Mouse (Mus musculus) testis, postnatal 10 days (tissue): ENCODE data around the gene Clec4g.
"Not testable (repeated sequence)": the region's sequence is repeated elsewhere in the genome, so short reads cannot be mapped to it uniquely, and the experiment has no call there.

Experiments
- DNase-seq: peaks from one replicate; pipeline ENCODE4 v3.0.0; 2021; ENCODE audit warnings: low spot score

Gene Clec4g

DNA sequence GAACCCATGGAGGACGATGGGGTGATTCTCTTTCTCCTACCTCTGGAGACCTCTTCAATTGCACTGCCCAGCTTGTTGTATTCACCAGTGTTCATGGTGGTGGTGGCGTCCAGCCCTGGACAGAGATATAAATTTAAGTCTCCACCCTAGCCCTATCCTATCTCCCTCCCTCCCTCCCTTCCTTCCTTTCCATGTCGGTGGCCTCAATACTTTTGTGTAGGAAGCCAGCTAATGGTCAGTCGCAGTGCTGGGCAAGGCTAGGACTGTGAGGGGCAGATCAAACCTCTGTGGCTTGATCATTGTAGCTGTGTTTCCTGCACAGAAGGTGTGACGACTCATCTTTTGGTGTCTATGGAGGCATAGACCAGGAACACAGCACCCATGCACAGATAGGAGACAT is at the start of gene Clec4g:
TSS of gene Clec4g (minus strand) at position 101 of the 400 bp plus-strand sequence.
- no peak for DNase-seq

DNA sequence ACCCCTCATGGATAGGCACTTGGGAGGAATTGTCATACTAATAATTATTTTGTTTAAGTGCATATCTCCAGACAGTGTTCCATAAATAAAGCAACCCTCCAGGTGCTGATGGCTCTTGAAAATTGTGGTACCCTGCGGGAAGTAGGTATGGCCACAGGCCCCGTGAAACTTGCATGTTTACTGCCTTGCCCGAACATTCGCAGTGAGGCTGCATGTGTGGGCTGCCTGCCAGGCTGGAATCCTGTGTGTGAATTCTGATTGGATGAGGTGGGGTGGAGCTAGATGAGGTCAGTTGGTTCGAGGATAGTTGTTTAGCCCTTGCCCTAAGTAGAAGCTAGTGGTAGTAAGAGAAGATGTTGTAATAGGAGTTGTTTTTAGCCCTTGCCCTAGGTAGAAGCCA is 48.2 kb upstream of the Clec4g start:
- not testable (repeated sequence) for DNase-seq

DNA sequence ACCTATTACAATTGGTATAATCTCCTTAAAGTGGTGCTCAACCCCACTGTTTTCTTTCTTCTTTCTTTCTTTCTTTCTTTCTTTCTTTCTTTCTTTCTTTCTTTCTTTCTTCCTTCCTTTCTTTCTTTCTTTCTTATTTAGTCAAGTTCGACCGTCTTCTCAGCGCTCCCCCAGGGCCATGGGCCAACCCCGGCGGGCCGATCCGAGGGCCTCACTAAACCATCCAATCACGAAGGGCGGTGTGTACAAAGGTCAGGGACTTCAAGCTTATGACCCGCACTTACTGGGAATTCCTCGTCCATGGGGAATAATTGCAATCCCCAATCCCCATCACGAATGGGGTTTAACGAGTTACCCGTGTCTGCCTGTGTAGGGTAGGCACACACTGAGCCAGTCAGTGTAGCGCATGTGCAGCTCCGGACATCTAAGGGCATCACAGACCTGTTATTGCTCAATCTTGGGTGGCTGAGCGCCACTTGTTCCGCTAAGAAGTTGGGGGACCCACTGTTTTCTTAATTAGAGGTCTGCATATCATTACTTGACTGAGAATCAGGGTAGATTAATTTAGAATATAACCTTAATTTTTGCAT is 33.9 kb upstream of the Clec4g start:
- peak; percentile 99 for DNase-seq

DNA sequence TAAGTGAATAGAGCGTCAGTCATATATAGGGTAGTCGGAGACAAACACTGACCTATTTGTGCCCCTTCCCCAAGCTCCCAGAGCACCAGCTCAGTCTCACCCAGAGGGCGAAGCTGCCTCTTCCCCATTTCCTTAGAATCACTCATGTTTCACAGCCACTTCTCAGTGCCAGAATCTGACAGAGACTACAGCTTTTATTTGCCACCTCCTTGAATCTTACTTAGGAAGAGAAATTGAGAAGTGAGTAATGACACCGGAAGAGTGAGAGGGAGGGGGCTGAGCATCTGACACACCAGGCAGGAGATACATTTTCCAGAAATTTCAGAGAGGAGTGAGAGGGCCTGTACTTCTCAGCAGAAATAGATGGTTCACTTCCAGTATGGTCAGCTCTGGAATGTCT is 28.3 kb upstream of the Clec4g start, which contains the start of gene Cd209a:
TSS of gene Cd209a (minus strand) at position 224 of the 400 bp plus-strand sequence.
- DNase-seq, result no peak

DNA sequence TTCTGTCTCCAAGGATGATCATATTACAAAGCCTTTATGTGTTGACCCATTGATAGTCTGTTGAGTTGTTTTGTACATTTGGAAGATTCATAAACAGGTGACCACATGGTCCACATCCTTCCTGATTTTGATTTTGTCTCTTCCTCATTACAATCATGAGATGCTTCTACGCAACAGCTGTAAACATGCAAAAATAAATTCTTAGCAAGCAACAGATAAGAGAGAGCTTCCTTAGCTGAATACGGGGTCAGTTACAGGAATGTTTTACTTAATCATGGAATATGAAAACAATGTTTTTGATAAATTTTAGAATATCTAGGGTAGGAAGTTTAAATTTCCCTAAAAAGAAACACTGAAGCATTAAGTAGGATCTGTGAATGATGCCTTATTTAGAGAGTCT is 16.5 kb upstream of the Clec4g start:
- no peak for DNase-seq

DNA sequence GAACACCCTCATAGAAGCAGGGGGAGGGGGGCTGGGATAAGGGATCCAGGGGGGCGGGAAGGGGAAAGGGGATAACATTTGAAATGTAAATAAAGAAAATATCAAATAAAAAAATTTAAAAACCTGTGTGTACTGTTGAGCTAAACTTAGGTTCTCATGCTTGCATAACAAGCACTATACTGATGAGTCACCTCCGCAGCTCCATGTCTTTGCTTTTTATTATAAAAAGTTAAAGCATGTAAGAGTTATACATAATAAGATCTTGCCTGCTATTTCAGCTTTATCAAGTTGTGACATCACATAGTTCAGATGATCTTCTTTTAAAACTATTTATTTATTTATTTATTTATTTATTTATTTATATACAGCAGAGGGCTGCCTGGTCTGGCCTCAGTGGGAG is 15.1 kb upstream of the Clec4g start:
- DNase-seq, result no peak

DNA sequence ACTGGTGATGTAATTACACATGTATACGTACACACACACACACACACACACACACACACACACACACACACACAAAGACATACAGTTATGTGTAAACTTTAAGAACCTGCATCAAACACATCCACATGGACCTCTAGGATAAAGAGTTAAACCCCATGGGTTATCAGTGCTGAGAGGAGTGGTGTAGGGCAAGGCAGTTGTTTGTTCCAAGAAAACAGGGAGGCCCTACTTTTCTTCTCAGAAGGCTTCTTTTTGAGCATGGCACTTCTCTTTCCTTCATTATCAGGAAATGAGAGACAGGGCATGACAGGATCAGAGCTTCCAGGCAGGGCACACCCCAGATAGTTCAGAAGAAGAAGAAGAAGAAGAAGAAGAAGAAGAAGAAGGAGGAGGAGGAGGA is 13.6 kb upstream of the Clec4g start:
- no peak for DNase-seq

DNA sequence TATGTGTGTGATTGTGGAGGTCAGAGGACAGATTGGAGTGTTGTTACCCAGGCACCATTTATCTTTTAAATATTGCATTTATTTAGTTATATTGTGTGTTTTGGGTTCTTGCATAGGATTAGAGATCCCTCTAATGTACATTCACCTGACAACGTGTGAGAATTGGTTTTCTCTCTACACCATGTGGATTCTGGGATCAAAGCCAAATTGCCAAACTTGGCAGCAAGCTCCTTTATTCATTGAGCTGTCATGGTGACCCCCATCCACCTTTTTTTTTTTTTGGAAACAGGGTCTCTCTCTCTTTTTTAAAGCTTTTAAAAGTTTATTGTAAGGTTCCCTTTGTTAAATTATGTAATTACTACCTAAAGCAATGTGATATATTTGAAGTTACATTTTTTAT is 590 bp upstream of the Clec4g start:
- DNase-seq, result no peak

DNA sequence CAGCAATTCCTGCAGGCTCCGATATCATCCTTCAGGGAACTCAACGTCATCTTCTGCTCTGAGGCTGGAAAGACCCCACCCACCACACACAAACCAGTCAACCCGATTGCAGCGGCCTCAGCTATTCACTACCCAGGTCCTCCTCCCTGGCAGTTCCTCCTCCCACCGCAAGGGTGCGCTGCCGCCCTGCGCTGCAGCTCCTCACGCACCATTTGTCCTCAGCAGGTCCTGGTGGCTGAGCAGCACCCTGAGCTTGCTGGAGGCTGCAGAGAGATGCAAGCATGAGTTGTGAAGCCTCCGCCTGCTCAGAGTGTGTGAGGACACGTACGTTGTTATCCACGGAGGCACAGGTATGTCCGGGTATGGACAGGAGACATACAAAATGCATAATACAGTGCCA is 1.9 kb downstream of the Clec4g start:
- DNase-seq, result peak; percentile 81

DNA sequence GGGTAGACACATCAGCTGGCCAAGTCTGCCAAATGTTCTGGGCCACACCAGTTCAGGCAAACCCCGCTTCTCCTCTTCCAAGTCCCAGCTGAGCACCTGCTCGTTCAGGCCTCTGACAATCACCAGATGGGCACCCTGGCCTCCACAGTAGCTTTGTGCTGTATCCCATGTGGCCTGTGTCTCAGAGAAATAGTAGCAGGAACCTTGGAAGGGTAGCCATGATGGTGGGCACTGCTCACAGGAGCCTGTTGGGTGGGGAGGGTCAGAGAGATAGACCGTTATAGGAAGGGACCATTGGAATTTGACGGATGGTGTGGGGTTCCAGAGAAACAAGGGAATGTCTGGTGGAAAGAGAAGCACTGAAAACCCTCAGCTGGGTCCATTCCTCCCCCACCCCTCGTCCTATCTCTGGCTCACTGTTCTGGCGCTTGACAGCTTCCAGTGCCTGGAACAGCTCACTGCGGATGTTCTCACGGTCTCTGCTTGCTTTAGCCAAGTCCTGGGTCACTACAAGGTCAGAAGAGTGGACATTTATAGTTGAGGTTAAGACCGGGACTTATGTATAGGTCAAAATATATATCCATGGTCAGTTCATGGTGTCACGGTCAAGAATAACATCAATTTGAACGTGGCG is 3.0 kb downstream of the Clec4g start:
- no peak for DNase-seq

DNA sequence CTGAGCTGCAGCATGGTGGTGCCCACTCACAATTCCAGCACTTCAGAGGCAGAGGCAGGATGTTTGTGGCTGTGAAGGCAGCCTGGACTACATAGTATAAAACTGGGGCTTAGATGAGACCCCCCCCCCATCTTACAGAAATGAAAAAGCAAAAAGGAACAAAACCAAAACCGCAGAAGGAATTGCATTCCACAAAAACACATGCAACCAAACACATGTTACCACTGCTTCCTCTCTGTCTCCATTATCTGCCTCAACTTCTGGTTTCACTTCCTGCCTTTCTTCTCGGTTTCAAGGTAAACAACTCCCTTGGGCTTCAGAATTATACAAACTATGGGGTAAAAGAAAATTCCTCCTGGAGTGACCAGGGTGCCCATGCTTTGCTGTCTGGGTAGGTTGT is 8.8 kb downstream of the Clec4g start:
- no peak for DNase-seq

DNA sequence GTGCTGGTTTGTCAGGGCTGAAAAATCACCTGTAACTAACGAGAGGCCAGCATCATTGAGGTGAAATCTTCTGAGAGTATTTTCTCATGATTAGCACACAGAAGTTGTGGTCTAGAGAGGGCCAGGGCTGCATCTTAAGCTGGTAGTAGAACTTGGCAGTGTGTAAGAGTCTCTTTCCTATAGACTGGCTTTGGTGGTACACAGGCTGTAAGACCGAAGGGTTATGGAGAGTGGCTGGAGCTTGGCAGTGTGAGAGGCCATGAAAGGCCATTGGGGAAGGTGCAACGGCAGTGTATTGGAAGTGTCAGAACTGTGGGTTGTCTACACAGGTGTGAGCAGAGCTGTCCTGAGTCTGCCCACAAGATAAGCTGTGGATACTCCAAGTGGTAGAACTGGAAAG is 10.1 kb downstream of the Clec4g start:
- no peak for DNase-seq

DNA sequence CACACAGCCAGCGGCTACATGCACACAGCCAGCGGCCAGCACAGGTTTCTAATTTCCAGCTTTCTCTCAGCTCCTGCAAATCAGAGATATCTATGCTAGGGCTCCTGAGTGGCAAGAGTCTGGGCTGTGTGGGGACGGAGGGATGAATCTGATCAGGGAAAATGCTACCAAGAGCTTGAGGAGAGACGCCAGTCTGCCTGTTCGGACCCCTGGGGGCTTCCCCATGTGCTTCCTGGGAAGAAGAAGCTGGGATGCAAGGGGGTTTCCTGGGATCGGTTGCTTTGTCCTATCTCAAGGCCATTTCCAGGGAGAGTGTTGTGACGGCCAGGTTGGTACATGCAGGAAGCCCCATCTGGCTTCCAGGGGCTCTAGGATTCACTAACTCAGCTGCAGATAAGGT is 12.8 kb downstream of the Clec4g start:
- DNase-seq, result no peak

DNA sequence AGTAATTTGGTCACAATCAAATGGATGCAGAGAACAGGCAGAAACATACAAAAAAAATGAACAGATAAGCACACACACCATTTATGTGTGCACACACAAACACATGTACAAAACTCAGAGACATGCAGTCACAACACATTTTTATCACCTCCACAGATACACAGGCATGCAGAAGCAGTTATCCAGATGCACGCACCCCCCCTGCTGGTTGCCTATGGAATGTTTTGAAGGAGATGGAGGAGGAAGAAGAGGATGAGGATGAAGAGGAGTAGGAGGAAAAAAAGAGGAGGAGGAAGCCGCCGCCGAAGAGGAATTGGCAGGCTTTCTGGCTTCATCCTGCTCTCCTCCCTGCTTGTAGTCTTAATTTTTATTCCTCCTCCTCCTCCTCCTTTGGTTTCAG is 14.7 kb downstream of the Clec4g start:
- peak; percentile 39 for DNase-seq

DNA sequence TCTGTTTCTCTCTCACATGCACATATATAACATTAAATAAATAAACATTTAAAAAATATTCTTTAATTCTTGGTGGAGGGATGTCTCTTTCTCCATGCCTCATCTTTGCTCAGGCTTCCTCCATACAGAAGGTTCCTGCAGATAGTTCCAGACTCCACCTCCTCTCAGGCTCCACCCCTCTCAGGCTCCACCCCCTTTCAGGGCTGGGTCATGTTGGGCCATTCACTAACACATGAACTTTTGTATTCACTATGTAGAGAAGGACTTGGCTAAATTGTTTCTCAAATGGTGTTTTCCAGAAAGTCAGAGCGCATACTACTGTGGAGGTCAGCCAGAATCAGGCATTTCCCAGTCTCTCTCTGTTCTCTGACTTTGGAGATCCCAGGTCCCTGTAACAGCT is 19.0 kb downstream of the Clec4g start:
- DNase-seq, result no peak

DNA sequence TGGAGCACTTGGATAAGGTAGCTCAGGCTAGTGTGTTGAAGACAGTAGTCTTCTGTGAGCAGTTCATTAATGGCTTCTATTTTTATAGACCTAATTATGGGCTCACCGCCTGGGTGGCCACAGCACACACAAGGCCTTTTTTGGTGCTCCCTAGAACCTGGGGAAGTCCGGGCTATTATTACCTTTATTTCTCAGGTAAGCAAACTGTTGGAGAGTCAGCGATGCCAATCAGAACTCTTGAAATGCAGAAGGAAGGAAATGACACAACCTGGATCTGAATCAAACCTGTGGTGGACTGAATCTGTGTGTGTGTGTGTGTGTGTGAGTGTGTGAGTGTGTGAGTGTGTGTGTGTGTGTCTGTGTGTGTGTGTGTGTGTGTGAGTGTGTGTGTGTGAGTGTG is 26.3 kb downstream of the Clec4g start, which contains the start of gene Fcer2a:
TSS of gene Fcer2a (minus strand) at position 55 of the 400 bp plus-strand sequence.
- DNase-seq, result peak; percentile 13

DNA sequence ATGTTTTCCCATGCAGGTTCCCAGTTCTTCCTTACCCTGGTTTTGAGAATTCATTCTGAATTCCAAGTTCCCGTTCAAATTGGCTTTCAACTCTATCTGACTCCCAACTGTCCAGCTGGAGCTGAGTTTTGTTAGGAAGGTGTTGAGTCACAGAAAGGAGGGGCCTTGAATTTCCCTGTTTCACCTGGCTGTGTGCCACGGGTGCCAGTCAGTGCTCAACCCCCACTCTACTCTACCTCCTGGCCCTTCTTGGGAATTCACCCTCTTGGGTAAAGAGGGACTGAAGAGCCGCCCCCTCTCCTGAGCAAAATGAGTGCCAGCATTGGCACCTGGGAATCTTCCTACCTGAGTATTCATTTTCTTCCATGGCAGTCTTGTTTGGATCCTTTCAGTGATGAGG is 29.7 kb downstream of the Clec4g start:
- peak; percentile 42 for DNase-seq

DNA sequence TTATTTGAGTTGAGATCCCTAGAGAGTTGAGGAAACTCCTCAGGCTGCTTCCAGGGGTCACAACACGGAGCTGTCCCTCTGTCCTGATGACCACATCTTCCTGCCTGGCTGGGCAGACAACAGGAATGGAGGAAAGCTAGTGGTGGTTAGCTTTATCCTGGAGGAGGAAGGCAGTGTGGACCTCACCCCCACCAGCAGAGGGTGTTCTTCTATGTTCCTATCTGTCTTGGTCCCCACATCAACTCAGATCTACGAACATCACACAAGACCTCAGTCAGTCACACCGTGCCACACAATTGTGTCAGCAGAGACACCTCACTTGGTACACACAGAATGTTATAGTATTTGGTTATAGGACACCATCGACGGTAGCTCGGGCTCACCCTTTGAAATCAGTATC is 32.9 kb downstream of the Clec4g start:
- DNase-seq, result peak; percentile 25

DNA sequence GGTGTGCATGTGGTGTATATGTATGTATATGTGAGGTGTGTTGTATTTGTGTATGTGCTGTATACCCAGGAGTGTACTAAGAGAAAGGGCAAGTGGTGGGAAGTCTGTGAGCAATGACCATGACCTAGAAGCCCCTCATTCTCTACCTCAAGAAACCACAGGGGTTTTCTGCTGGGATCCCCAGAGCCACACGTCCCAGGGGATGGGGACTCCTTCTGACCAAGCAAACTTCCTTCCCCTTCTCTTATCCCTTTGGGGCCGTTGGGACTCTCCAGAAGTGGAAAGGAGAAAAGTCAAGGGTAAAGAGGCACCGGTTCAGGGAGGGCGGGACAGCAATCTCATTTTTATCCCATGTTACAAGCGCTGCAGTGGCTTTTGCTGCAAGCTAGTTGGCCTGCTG is 35.0 kb downstream of the Clec4g start:
- peak; percentile 29 for DNase-seq

DNA sequence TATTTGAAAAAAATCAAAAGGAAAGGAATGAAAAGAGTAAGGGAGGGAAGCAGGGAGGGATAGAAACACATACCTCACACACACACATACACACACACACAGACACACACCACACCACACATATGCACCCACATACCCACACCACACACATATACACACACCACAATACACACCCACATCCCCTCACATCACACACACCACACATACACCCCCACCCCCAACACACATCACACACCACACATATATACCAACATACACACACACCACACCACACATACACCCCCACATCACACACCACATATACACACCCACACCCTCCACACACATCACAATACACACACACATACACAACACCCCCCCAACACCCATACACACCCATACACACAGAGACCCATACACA is 35.9 kb downstream of the Clec4g start:
- peak; percentile 33 for DNase-seq

DNA sequence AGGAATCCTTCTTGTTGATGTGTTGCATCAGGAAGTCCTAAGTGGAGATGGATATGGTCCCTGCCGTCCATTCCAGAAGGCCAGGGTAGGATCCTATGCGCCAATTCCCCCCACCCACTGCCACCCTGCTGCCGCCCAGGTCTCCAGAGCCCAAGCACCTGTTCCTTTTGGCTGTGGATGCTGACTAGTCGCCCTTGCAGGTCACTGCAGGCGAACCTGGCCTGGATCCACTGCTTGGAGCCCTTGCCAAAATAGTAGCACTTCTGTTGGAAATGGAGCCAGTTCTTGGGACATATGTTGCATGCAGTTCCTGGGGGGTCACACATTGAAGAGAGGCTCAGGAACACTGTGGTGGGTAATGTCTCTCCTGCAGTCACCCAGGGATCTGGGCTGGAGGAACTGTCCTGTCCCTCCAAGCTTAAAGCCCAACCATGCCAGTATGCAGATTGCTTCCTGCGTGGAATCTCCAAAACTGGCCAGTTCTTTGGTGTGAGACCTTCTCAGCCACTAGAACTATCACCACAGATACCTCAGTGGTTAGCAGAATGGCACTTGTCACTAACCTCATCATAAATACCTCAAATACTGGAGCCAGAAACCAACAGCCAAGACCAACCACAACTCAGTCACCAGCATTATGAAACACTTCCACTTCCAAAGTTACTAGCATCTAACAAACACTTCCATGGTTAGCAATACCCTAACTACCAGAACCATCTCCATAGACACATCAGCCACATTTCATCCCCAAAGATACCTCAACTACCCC is 36.9 kb downstream of the Clec4g start:
- peak; percentile 46 for DNase-seq

DNA sequence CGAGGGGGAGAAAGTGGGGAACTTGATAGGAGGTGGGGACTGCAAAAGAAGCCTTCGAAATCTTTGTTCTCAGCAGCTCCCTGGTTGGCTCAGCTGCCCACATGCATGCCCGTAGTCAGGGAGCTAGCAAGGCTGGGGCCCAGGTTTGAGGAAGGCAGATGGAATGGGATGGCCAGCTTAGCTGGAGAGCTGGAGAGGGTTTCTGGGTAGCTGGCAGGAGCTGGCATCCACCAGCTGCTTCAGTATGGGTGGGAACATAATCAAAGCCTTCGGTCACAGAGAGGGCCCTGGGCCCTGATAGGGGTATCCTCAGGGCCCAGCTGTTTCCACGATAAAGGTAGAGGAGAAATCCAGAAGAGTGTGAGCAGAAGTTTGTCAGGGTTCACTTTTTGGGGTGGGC is 38.0 kb downstream of the Clec4g start:
- peak; percentile 32 for DNase-seq

DNA sequence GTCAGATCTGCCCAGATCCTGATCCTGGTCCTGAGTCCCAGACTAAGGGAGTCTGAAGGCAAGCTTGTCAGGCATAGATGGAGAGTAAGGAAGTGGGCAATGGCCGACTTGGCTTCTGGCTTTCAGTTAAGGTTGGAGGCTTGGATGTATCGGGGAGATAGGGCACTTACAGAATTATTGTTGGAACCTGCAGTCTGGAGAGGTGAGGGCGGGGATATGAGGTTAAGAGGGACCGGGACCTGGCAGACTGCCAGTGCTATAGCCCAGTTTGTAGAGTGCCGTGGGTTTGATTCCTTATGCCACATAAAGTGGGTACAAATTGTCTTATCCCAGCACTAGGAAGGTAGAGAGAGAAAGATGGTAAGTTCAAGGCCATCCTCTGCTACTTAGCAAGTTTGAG is 40.8 kb downstream of the Clec4g start:
- peak; percentile 42 for DNase-seq
